Mouse (Mus musculus): ENCODE data around the gene Por.

The Por gene

DNA sequence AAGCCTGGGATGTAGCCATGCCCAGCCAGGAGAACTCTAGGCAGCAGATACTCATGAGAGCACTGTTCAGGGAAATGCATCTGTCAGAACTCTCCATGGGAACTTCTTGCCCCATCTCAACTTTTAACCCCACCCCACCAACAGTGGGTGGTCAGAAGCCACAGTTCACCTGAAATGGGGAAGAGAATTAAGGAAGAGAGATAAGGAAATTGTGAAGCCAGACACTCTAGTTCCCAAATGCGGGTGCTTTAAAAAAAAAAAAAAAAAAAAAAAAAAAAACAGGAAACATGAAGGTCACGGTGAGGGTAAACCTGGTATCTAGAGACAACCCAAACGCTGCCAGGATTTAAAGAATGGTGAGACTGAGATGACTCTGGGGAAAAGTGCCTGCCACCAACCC is 102.7 kb downstream of the Por start:
- DNase-seq (ENCODE audit: low read depth, low spot score) = no peak

DNA sequence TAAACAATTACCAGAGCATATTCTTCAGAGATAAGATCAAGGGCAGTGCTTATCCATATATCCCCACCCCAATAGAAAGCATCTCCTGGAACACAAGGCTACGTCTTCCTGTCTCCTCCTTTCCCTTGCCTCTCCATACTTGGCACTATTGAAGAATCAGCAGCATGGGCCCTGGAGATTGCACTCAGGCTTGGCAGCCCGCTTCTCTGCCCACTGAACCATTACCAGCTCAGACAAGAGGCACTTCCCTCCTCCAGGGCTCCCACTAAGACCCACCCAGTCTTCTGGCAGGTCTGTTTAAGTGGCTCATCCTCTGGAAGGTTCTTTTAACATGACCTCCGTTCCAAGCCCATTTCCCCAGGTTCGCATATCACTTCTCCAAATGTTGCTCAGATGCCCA is 106.7 kb downstream of the Por start:
- DNase-seq (ENCODE audit: low read depth, low spot score) = no peak

DNA sequence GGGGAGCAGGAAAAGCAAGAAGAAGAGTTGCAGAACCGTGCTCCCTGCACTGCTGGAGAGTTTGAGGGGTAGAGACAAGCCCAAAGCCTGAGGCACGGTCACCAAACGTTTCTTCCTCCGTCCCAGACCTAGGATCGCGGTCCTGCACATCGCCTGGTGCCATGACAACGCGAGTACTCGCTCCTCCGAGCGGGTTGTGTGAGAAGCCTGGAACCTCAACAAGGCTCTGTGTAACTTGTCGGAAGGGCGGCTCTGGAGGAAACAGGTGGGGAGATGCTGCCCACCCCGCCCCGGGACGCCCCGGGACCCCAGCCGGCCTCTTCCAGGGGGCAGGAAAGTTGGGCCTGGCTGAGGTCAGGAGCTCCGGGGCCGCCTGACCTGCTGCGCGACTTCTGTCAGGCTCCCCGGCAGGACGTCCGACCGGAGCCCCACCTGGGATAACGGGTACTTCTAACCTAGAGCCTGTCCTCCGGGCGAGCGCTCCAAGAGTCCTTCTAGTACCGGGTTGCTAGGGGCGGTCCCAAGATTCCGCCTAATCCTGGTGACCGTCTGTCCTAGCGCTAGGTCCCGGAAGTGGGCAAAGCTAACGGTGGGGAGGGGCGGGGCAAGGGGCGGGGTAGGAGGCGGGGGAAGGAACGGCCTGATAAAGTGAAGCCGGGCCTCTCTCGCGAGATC is 108.1 kb downstream of the Por start, which contains the start of gene Styxl1:
Gene Styxl1 (minus strand): TSS at position 590 of the 675 bp plus-strand sequence.
- no peak for DNase-seq (ENCODE audit: low read depth, low spot score)

DNA sequence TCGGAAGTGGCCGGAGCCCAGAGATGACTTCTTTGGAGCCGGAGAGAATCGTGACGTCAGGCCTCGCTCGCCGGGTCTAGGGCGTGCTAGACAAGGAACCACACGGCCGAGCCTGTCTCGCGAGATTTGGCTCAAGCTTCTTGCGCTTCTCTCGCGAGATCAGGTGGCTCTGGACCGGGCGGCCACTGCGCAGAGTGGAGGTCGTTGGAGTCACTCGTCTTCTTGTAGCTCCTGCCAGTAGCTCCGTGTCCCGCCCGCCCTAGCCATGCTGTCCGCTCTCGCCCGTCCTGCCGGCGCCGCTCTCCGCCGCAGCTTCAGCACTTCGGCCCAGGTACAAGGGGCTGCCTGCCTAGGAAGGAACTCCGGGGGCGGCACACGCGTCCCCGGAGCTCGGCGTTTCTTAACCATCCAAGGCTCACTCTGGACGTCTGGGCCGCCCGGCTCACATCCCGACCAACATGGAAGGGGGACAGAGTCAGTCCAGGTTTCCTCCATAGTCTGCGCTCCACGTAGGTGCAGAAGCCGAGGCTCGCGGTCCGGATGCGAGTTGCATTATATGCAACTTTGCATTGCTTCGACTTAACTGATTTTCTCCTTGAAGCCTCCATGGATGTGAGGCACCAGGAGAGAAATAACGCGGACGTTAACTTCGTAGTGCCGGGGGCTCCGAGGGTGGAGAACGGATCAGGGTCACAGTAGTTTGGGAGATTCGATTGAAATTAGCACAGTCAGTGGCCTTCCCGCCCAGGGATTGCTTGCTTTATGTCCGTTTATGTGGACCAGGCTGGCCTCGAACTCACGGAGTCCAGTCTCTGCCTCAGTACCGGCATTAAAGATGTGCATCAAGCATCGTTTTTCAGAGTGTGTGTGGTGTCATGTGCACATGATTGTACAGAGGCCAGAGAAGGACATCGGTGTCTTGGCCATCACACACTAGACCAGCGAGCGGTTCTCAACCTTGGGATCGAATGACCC is 108.9 kb downstream of the Por start, which contains the start of gene Mdh2:
Gene Mdh2 (plus strand): TSS at position 10 of the 975 bp plus-strand sequence.
- peak; percentile 99 for DNase-seq (ENCODE audit: low read depth, low spot score)

DNA sequence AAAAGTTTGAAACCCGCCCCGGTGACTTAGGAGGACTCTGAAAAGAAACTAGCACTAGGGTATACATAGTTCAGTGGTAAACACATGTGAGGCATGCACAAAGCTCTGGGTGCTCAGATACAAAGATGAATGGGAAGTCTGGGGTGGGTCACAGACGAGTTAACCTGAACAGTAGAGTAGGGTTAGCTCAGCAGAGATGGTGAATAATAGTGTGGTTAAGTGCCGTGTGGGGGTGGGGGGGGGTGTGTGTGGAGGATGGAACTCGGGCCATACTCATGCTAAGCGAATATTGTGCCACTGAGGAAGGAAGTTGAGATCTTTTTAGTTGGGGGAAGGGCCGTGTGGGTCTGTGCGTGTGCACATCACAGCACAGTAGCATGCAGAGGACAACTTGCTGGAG is 110.5 kb downstream of the Por start:
- no peak for DNase-seq (ENCODE audit: low read depth, low spot score)

DNA sequence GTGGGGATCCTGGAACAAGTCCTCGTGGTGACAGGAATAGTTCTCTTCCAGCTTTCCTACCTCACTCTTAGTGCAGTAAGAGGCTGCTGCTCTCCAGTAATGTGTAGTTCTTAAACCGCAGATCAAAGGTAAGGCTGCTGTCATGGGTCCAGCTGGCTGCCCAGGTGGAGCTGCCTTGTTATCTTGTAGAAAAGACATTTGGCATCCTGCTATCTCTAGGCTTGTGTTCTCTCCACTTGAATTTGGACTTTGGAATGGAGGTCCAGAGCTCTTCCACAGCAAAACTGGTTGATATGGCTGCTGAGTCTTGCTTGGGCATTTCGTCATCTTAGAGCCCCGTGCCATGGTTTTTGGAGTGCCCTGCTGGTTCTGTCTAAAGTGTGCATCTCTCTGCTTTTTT is 113.1 kb downstream of the Por start:
- DNase-seq (ENCODE audit: low read depth, low spot score) = no peak

Data from WW6 (cell line).